Mouse (Mus musculus): ENCODE measurements around the gene Dyx1c1.

Dyx1c1 gene

DNA sequence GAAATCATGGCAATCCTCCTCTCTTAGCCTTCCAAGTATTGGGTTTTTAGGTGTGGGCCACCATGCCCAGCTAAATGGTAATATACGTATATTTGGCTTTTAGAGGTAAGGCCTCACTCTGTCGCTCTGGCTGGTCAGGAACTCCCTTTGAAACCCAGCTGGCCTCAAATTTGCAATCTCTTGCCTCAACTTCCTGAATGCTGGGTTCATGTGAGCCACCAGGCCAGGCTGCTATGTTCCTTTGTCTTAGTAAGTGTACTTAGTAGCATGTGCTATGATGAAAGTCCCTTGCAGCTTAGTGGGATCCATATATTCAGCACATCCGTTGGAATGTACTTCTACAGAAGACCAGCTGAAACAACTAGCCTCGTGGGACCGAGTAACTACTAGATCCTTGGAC lies 16.1 kb downstream of the Dyx1c1 start:
- DNase-seq (ENCODE audit: low read depth, low spot score) = no peak

DNA sequence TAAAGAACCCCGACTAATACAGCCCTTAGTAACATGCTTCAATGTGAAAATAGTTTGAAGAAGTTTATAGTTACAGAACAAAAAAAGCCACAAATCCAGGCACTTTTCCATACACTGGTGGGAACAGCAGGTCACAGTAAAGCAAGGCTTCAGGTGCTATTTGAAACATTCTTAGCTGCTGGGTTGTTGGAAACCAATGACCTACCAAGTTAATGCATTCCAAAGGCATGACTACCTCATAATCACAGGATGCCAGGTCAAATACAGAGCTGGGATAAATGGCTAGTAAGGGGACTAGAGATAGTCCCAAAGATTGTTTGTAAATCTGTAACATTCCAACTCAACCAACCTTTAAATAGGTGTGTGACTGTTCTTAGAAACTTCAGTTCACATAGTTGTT lies 16.7 kb downstream of the Dyx1c1 start:
- DNase-seq (ENCODE audit: low read depth, low spot score) = no peak

- no peak for DNase-seq (ENCODE audit: low read depth, low spot score)
Measured at GRCm38 (mm10) chr9:72983066-72983465, 24.5 kb downstream of the Dyx1c1 start.

- DNase-seq (ENCODE audit: low read depth, low spot score) = peak; percentile 90
Measured at GRCm38 (mm10) chr9:72985250-72986220, 26.9 kb downstream of the Dyx1c1 start, which contains the start of the genes Ccpg1os and Ccpg1. TSS of gene Ccpg1os (minus strand) at chr9:72985382. TSS of gene Ccpg1 (plus strand) at chr9:72985429.

GRCm38 (mm10) chr9:72987703-72988102 lies 29.1 kb downstream of the Dyx1c1 start:
- DNase-seq (ENCODE audit: low read depth, low spot score) = no peak

- no peak for DNase-seq (ENCODE audit: low read depth, low spot score)
Measured at GRCm38 (mm10) chr9:72988706-72989105, 30.1 kb downstream of the Dyx1c1 start.

DNA sequence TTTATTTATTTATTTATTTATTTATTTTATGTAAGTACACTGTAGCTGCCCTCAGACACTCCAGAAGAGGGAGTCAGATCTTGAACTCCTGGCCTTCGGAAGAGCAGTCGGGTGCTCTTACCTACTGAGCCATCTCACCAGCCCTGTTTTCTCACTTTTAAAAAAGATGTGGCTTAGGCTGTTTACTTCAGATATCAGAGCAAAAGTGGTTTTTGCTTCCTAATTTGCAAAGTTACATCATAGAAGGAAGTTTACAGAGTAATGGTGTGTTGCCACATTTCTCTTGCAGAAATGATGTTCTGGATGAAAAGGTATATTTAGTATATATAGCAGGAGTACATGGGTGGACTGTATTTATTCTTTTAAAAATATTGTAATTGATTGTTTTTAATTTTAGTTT lies 32.8 kb downstream of the Dyx1c1 start:
- no peak for DNase-seq (ENCODE audit: low read depth, low spot score)

DNA sequence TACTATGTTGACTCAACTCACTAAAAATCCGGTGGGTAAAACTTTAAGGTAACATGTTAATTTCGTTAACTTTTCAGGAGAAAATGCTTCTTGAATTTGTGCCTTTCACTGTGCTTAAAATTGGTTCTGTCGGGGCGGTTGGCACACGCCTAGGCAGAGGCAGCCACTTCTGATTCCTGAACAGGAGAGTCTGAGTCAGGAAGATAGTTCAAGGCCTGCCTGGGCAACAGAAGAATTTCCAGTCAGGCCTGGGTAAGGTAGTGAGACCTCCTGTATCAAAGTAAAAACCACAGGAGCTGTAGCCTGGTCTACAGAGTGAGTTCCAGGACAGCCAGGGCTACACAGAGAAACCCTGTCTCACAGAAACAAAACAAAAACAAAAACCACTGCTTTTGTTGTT lies 34.0 kb downstream of the Dyx1c1 start:
- no peak for DNase-seq (ENCODE audit: low read depth, low spot score)

- DNase-seq (ENCODE audit: low read depth, low spot score) = no peak
Measured at GRCm38 (mm10) chr9:72996167-72996566, 37.6 kb downstream of the Dyx1c1 start.

DNA sequence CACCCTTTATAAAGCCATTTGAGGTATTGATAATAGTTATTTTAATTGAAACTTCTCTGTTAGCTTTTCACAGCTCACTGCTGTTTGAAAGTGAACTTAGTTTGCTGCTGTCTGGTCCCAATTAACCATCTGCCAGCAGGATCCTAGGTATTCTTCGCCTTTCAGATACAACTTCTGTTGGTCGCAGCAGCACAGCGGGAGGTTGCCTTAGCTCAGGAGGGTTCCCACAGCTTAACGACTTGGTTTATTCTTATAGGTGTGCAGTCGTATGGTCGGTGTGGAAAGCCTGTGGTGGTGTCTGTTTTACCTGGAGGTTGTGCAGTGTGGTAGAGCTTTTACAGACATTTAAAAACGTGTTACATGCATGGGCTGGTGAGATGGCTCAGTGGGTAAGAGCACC lies 38.2 kb downstream of the Dyx1c1 start:
- no peak for DNase-seq (ENCODE audit: low read depth, low spot score)

DNA sequence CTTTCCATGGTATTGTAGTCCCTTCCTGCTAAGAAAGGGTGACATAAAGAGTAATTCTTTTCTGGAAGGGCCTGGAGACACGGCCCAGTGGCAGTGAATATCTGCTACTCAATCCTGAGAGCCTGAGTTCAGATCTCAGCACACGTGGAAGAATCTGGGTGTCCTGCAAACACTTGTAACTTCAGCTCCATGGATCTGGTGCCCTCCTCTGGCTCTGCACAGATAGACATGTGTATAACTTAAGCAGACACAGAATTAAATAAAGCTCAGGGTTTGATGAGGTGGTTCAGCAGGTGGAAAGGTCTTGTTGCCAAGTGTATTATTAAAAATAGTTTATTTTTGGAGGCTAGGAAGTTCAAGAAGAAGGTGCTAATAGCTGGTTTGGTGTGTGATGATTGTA lies 41.9 kb downstream of the Dyx1c1 start:
- DNase-seq (ENCODE audit: low read depth, low spot score) = no peak

GRCm38 (mm10) chr9:73001314-73002011 lies 42.9 kb downstream of the Dyx1c1 start:
- no peak for DNase-seq (ENCODE audit: low read depth, low spot score)

DNA sequence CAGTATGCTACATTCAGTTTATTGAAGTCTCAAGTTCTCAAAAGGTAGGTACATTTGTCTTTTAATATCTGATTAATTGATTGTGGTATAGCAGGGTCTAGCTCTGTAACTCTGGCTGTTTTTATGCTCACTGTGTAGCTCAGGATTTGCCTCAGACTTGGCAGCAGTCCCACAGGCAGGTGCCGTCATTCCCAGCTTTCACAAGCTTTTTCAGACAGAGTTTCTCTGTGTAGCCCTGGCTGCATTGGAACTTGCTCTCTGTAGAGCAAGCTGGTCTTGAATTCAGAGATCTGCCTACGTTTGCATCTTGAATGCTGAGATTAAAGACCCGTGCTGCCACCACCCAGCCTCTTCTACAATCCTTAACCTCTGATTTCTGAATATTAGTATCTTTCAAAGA lies 43.6 kb downstream of the Dyx1c1 start:
- no peak for DNase-seq (ENCODE audit: low read depth, low spot score)

GRCm38 (mm10) chr9:73004076-73004475 lies 45.5 kb downstream of the Dyx1c1 start:
- DNase-seq (ENCODE audit: low read depth, low spot score) = no peak

DNA sequence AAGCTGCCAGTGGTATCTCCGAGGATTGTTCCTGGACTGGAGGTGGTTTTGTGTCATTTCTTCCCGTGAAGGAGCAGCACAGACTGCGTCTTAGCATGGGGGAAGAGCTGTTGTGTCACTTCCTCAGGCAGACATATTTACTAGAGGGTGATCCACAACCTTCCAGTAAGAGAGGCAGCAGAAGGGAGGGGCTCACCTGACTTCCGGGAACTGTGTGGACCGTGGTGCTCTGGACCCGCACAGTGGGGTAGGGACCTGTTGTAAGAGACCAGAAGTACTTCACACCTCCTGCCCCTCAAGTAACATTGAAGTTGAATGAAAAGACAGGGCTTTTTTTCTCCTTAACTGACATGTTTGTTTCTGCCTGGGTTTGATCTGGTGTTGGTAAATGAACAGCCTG lies 46.5 kb downstream of the Dyx1c1 start:
- no peak for DNase-seq (ENCODE audit: low read depth, low spot score)

- DNase-seq (ENCODE audit: low read depth, low spot score) = no peak
Measured at GRCm38 (mm10) chr9:73006175-73006574, 47.6 kb downstream of the Dyx1c1 start.

DNA sequence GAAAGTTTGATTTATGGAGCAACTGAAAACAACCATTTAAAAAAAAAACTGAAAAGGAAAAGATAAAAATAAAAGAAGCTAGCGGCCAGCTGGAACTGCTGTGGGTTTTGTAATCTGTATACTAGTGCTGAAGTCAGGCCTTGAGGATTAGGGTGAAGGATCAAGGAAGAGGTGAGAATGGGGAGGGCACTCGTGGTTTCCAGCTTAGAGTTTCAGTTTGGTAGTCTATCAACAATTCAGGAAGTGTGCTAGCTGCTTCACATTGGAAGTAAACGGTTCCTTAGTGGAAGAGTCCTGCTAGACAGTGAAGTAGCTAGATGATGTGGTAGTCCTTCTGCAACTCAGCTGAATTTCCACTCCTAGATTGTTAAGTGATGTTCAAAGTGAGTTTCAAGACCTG lies 49.8 kb downstream of the Dyx1c1 start:
- no peak for DNase-seq (ENCODE audit: low read depth, low spot score)

GRCm38 (mm10) chr9:73012629-73013028 lies 54.0 kb downstream of the Dyx1c1 start:
- DNase-seq (ENCODE audit: low read depth, low spot score) = no peak

DNA sequence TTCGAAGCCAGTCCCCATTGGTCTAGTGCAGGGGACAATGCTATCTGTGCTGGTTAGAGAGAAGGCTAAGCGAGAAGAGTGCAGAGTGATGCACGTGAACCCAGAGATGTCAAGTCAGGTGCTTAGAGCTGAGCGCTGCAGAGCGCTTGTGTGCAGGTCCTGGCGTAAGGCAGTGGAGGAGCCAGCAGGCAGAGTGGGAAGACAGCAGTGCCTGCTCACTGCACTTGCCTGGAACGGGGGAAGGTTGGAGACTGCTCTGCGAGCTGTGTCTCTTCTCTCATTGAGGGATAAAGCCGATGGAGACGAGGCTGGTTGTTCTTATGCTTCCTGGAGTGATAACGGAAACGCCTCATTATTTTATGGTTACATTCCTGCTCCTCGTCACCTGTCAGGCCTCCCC lies 56.1 kb downstream of the Dyx1c1 start:
- no peak for DNase-seq (ENCODE audit: low read depth, low spot score)

DNA sequence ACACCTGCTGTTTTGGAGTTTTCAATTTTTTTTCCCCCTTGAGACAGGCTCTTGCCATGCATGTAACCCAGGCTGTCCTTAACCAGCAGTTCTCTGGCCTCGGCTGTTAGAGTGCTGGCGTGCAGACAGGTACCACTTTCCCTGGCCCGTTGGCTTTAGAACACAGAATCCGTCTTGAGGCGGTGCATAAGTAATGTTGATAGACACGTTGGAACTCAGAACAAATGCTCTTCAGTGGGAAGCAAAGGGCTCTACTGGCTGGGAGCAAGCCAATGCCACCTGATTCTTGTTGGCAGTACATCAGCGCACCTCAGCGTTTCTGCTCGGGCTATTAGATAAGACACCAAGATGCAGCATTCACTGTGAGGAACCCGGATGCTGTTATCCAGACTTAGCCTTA lies 61.3 kb downstream of the Dyx1c1 start:
- DNase-seq (ENCODE audit: low read depth, low spot score) = no peak

DNA sequence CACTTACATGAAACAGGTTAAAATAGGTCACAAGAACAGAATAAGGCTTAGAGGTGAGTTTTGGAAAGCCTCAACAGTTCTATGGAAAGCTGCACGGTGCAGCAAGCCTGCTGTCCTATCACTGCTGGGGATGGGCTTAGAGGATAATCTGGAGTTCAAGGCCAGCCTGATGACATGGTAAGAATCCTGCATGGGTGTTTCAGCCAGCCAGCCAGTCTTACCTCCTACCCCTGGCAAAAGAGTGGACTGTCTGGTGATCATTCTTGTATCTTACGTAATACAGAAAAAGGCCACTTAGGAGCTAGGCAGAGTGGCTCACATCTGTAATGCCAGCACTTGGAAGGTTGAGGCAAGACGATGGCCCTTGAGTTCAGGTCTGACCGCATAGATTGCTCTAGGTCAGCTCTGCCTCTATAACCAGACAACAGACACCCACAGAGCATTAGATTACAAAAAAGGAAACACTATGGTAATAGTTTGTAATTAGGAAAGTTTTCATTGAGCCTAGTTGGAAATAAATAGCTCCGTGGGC lies 62.0 kb downstream of the Dyx1c1 start:
- no peak for DNase-seq (ENCODE audit: low read depth, low spot score)

Measured in retina, adult 2 months (tissue).